Mouse (Mus musculus) heart, postnatal 14 days (tissue): ENCODE results near the gene Gjc1. TPM values are rescaled to one million over a fixed set of nuclear protein-coding genes. Genes with fewer than 3 reads are reported as not detected.

Experiments used
- DNase-seq, 2 experiments: peaks; one replicate each; pipeline ENCODE4 v3.0.0; 2021 to 2022
- intact Hi-C: fragments of 180-260 bp; cut with DNase I; formaldehyde crosslinking; loops from one replicate; pipeline ENCODE4 v1.15.1; 2025
- total RNA-seq, 2 experiments: library from RNA; stranded (reverse); gene quantifications; 2 replicates each; pipeline ENCODE4 v1.2.3; 2021

Gene Gjc1
- total RNA-seq, 2 experiments from 2014 or later: 37.7 to 42.6 TPM

GRCm38 (mm10) chr11:102773713-102774611, 45.5 kb downstream of the Gjc1 start:
- intact Hi-C loops: loop anchor here (1.0 to 5.0 kb wide), 4 partner anchors 45 to 218 kb away; partner anchors contain the start of gene Gjc1
- DNase-seq: peak; percentile 89 to 95

GRCm38 (mm10) chr11:102772771-102773700, 46.5 kb downstream of the Gjc1 start:
- no peak for DNase-seq
- intact Hi-C loops: loop anchor here (5.0 kb wide), 1 partner anchor 219 kb away; no protein-coding TSS in a partner anchor

GRCm38 (mm10) chr11:102771916-102772714, 47.4 kb downstream of the Gjc1 start:
- no peak for DNase-seq
- intact Hi-C loops: loop anchor here (5.0 kb wide), 1 partner anchor 220 kb away; no protein-coding TSS in a partner anchor

GRCm38 (mm10) chr11:102770662-102771435, 48.7 kb downstream of the Gjc1 start:
- DNase-seq: no peak
- intact Hi-C loops: loop anchor here (5.0 kb wide), 1 partner anchor 221 kb away; no protein-coding TSS in a partner anchor

- intact Hi-C loops: loop anchor here (5.0 kb wide), 1 partner anchor 222 kb away; no protein-coding TSS in a partner anchor
- DNase-seq: no peak
Measured at GRCm38 (mm10) chr11:102769993-102770661, 49.4 kb downstream of the Gjc1 start.

- no peak for DNase-seq
- intact Hi-C loops: no loop called here
Measured at GRCm38 (mm10) chr11:102769141-102769540, 50.4 kb downstream of the Gjc1 start.

- DNase-seq: no peak
- intact Hi-C loops: no loop called here
Measured at GRCm38 (mm10) chr11:102767055-102767670, 52.3 kb downstream of the Gjc1 start.

GRCm38 (mm10) chr11:102765416-102765815, 54.1 kb downstream of the Gjc1 start:
- no peak for DNase-seq
- intact Hi-C loops: no loop called here

- DNase-seq: no peak
- intact Hi-C loops: no loop called here
Measured at GRCm38 (mm10) chr11:102763009-102763767, 56.3 kb downstream of the Gjc1 start.

GRCm38 (mm10) chr11:102762248-102762647, 57.3 kb downstream of the Gjc1 start:
- DNase-seq: no peak
- intact Hi-C loops: no loop called here

GRCm38 (mm10) chr11:102761309-102762210, 57.9 kb downstream of the Gjc1 start, which contains the start of gene Adam11:
TSS of gene Adam11 (plus strand) at chr11:102761439.
- intact Hi-C loops: no loop called here
- no peak for DNase-seq

- DNase-seq: no peak
- intact Hi-C loops: no loop called here
Measured at GRCm38 (mm10) chr11:102760805-102761308, 58.6 kb downstream of the Gjc1 start.

- no peak for DNase-seq
- intact Hi-C loops: no loop called here
Measured at GRCm38 (mm10) chr11:102758977-102759376, 60.5 kb downstream of the Gjc1 start.

- no peak for DNase-seq
- intact Hi-C loops: no loop called here
Measured at GRCm38 (mm10) chr11:102755391-102755790, 64.1 kb downstream of the Gjc1 start.

GRCm38 (mm10) chr11:102754416-102754815, 65.1 kb downstream of the Gjc1 start:
- intact Hi-C loops: no loop called here
- DNase-seq: no peak
